Mouse (Mus musculus) MEL (cell line): ENCODE data around the gene Cpox.

Experiments used
- CTCF ChIP-seq, 3 experiments: IDR thresholded peaks in 2 of 3; conservative IDR thresholded peaks in 1 of 3; 2 replicates each; pipeline ENCODE4 v1.5.1; 2011 to 2012; ENCODE audit warnings: low read length in 3 of 3, low read depth in 2 of 3, mild to moderate bottlenecking in 2 of 3, improper control_type of control experiment in 1 of 3, inconsistent platforms in 1 of 3, mixed read lengths in 1 of 3, moderate library complexity in 1 of 3; ENCODE audit not compliant: control insufficient read depth in 1 of 3, insufficient read depth in 1 of 3, poor library complexity in 1 of 3, severe bottlenecking in 1 of 3
- ETS1 ChIP-seq: IDR thresholded peaks from 2 replicates; pipeline ENCODE4 v1.6.1; 2012; ENCODE audit warnings: low read depth, mild to moderate bottlenecking, inconsistent platforms, low read length, improper control_type of control experiment, moderate library complexity
- KAT2A ChIP-seq: conservative IDR thresholded peaks from 2 replicates; pipeline ENCODE4 v1.6.1; 2012; ENCODE audit warnings: low read depth, low read length, improper control_type of control experiment, inconsistent platforms

DNA sequence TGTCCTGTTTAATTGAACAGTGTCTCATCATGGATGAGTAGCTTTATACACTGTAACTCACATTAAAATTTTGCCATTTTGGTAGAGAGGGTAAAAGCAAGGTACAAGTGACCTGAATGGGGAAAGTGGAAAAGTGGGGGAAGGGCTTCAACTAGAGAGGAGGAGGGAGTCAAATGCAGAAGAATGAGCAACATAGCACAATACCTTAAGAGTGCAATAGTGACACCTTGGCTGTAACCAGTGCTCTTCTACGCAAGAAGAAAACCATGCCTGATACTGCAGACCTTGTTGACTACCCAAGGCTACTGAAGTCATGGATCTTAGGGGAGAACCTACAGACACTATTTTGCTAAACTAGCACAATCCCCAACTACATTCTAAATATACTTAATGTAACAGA lies 27.2 kb downstream of the Cpox start:
- TF ChIP-seq KAT2A (no peak), CTCF (IDR thresholded peaks at IDR 0.05 in 2 of 3, conservative IDR thresholded peaks at IDR 0.05 in 1 of 3; ENCODE audit: control insufficient read depth in 1 of 3, insufficient read depth in 1 of 3, low read depth in 2 of 3, low read length in 3 of 3, poor library complexity in 1 of 3, severe bottlenecking in 1 of 3) (no peak), ETS1 (no peak)
